Mouse (Mus musculus): ENCODE results near the gene Znrf1.

GRCm38 (mm10) chr8:111630105-111630521 is 94.2 kb downstream of the Znrf1 start, which contains the start of gene Ldhd:
- TF ChIP-seq CTCF (IDR thresholded peaks at IDR 0.05; ENCODE audit: extremely low read depth, insufficient read depth, insufficient read length, insufficient replicate concordance) (no peak), POLR2A (IDR thresholded peaks at IDR 0.05; ENCODE audit: low read depth, low read length) (no peak)
